ENCODE assay signal across 8 mouse cellular contexts in genomic region chr17:34795633-34796032, GRCm38 (mm10). TPM values are rescaled to one million over a fixed set of nuclear protein-coding genes. Genes with fewer than 3 reads are reported as not detected.
DNase-seq lines count a peak whose midpoint lies in the region; ATAC-seq and TF ChIP-seq lines count a peak whose summit lies in the region.
"Had no signal": no experiment of that assay in that cellular context is flagged by ENCODE, and none has a peak within 500 bp of the region (broad histone marks: within the 10 kb centered on the region; RNA-seq: fewer than 3 reads in every experiment).

No protein-coding gene starts in this region.

- no peaks in the 10 kb centered on the region for H3K79me2 ChIP-seq in MEL (ENCODE audit: control insufficient read depth, insufficient read depth, low read length, poor library complexity)

- H3K9me3 ChIP-seq in midbrain, embryonic 11.5 days (ENCODE audit: control insufficient read depth, low read length), result no peaks in the 10 kb centered on the region
- no peaks in the 10 kb centered on the region for H3K9me3 ChIP-seq in midbrain, embryonic 15.5 days
- H3K9me3 ChIP-seq in MEL (replicated peaks; ENCODE audit: insufficient read depth, low read length), result no peaks in the 10 kb centered on the region
- H3K9me3 ChIP-seq in limb, embryonic 10.5 days (replicated peaks), result peaks cover 2% of the 10 kb centered on the region; the same call in 1 of the 2 replicates
- H3K9me3 ChIP-seq: liver, embryonic 13.5 days had no signal

- WGBS in midbrain, embryonic 11.5 days, result 59% methylated on average over 9 of the region's 9 CpGs
- 67% methylated on average over 9 of the region's 9 CpGs for WGBS in midbrain, embryonic 15.5 days
- 59% methylated on average over 9 of the region's 9 CpGs for WGBS in limb, embryonic 10.5 days

- TF ChIP-seq RAD21 in MEL (IDR thresholded peaks at IDR 0.05; ENCODE audit: low read depth, low read length), result no peak

- no peaks in the 10 kb centered on the region for H3K36me3 ChIP-seq in midbrain, embryonic 11.5 days (ENCODE audit: control insufficient read depth, insufficient read depth, low read length)
- H3K36me3 ChIP-seq in midbrain, embryonic 15.5 days (replicated peaks), result no peaks in the 10 kb centered on the region
- H3K36me3 ChIP-seq in MEL (ENCODE audit: control insufficient read depth in 1 of 2, insufficient read depth in 2 of 2, low read length in 2 of 2), result no peaks in the 10 kb centered on the region
- H3K36me3 ChIP-seq in limb, embryonic 10.5 days, result no peaks in the 10 kb centered on the region
- no peaks in the 10 kb centered on the region for H3K36me3 ChIP-seq in splenic B cell, adult 2 months (ENCODE audit: control insufficient read depth, insufficient read depth, low read length, poor library complexity, severe bottlenecking)
- H3K36me3 ChIP-seq: liver, embryonic 13.5 days had no signal

- TF ChIP-seq POLR2A in MEL (IDR thresholded peaks at IDR 0.05; ENCODE audit: control insufficient read depth in 1 of 2, insufficient read depth in 1 of 2, low read depth in 1 of 2, low read length in 2 of 2, poor library complexity in 1 of 2), result no peak

- ATAC-seq in midbrain, embryonic 11.5 days (ENCODE audit: low FRiP score), result no peak
- no peak for ATAC-seq in midbrain, embryonic 15.5 days (replicated peaks)

- peak; percentile 21 to 40 (median 37); a peak in 4 of 6 replicates for TF ChIP-seq CTCF in MEL (IDR thresholded peaks at IDR 0.05 in 2 of 3, conservative IDR thresholded peaks at IDR 0.05 in 1 of 3; ENCODE audit: control insufficient read depth in 1 of 3, insufficient read depth in 1 of 3, low read depth in 2 of 3, low read length in 3 of 3, poor library complexity in 1 of 3, severe bottlenecking in 1 of 3)

- H3K27me3 ChIP-seq in midbrain, embryonic 11.5 days (ENCODE audit: control insufficient read depth, insufficient read depth, low read length), result no peaks in the 10 kb centered on the region
- no peaks in the 10 kb centered on the region for H3K27me3 ChIP-seq in midbrain, embryonic 15.5 days (replicated peaks)
- no peaks in the 10 kb centered on the region for H3K27me3 ChIP-seq in MEL (ENCODE audit: control insufficient read depth in 1 of 2, insufficient read depth in 2 of 2, low read length in 2 of 2)
- H3K27me3 ChIP-seq in limb, embryonic 10.5 days (ENCODE audit: low read depth, poor library complexity, severe bottlenecking), result no peaks in the 10 kb centered on the region
- no peaks in the 10 kb centered on the region for H3K27me3 ChIP-seq in splenic B cell, adult 2 months (ENCODE audit: control insufficient read depth, insufficient read depth, low read length, poor library complexity, severe bottlenecking)
- H3K27me3 ChIP-seq: liver, embryonic 13.5 days had no signal

- H3K4me3 ChIP-seq in midbrain, embryonic 11.5 days (ENCODE audit: low read depth, low read length), result no peak overlapping the region
- no peak overlapping the region for H3K4me3 ChIP-seq in midbrain, embryonic 15.5 days
- no peak overlapping the region for H3K4me3 ChIP-seq in MEL (ENCODE audit: control insufficient read depth in 1 of 2, insufficient read depth in 1 of 2, low read depth in 2 of 2, low read length in 2 of 2)
- no peak overlapping the region for H3K4me3 ChIP-seq in limb, embryonic 10.5 days
- H3K4me3 ChIP-seq: liver, embryonic 13.5 days had no signal

- no peak overlapping the region for H3K4me2 ChIP-seq in midbrain, embryonic 11.5 days
- no peak overlapping the region for H3K4me2 ChIP-seq in midbrain, embryonic 15.5 days
- H3K4me2 ChIP-seq: liver, embryonic 13.5 days had no signal

- no peak overlapping the region for H3K27ac ChIP-seq in midbrain, embryonic 11.5 days (ENCODE audit: low read depth, low read length)
- no peak overlapping the region for H3K27ac ChIP-seq in midbrain, embryonic 15.5 days
- H3K27ac ChIP-seq in MEL (ENCODE audit: control insufficient read depth, low read depth, low read length), result no peak overlapping the region
- no peak overlapping the region for H3K27ac ChIP-seq in limb, embryonic 10.5 days
- H3K27ac ChIP-seq: liver, embryonic 13.5 days had no signal

- H3K9ac ChIP-seq in midbrain, embryonic 11.5 days (ENCODE audit: low read length), result no peak overlapping the region
- H3K9ac ChIP-seq in midbrain, embryonic 15.5 days, result no peak overlapping the region
- no peak overlapping the region for H3K9ac ChIP-seq in MEL (ENCODE audit: control insufficient read depth, low read depth, low read length, poor library complexity, severe bottlenecking)
- H3K9ac ChIP-seq: liver, embryonic 13.5 days had no signal

- no peaks in the 10 kb centered on the region for H3K4me1 ChIP-seq in midbrain, embryonic 11.5 days (ENCODE audit: control insufficient read depth, insufficient read depth, low read length)
- H3K4me1 ChIP-seq in midbrain, embryonic 15.5 days, result no peaks in the 10 kb centered on the region
- no peaks in the 10 kb centered on the region for H3K4me1 ChIP-seq in MEL (ENCODE audit: control insufficient read depth in 1 of 2, insufficient read depth in 2 of 2, low read length in 2 of 2)
- no peaks in the 10 kb centered on the region for H3K4me1 ChIP-seq in limb, embryonic 10.5 days
- H3K4me1 ChIP-seq: liver, embryonic 13.5 days had no signal

- no peak for TF ChIP-seq EP300 in MEL (IDR thresholded peaks at IDR 0.05; ENCODE audit: low read depth in 1 of 2, low read length in 2 of 2)

- peak; percentile 87 for DNase-seq in midbrain, embryonic 11.5 days (ENCODE audit: low spot score, missing footprints)
- DNase-seq in MEL (ENCODE audit: low read depth, low spot score), result peak; percentile 5
- DNase-seq in adrenal gland, postnatal 14 days, result peak; percentile 86
- DNase-seq in embryo, embryonic 9.5 days (ENCODE audit: extremely low spot score), result peak; percentile 15
- peak; percentile 45 for DNase-seq in limb, embryonic 10.5 days (ENCODE audit: low spot score)
- DNase-seq in splenic B cell, adult 2 months (ENCODE audit: low read depth, low spot score), result peak; percentile 39
- DNase-seq: liver, embryonic 13.5 days had no signal

TF ChIP-seq in MEL, 35 proteins besides CTCF, POLR2A, EP300 and RAD21 (continues in another document):
- TF ChIP-seq MYC (IDR thresholded peaks at IDR 0.05; ENCODE audit: low read depth, low read length) (no peak), ETS1 (IDR thresholded peaks at IDR 0.05; ENCODE audit: low read depth, low read length) (no peak), USF2 (IDR thresholded peaks at IDR 0.05; ENCODE audit: borderline replicate concordance in 1 of 2, insufficient read depth in 1 of 2, low read depth in 1 of 2, low read length in 2 of 2) (no peak), ZKSCAN1 (IDR thresholded peaks at IDR 0.05; ENCODE audit: low read depth, low read length) (no peak), TBP (IDR thresholded peaks at IDR 0.05; ENCODE audit: low read depth, low read length) (no peak), MAFK (IDR thresholded peaks at IDR 0.05; ENCODE audit: borderline replicate concordance, low read depth, low read length) (no peak), KAT2A (conservative IDR thresholded peaks at IDR 0.05; ENCODE audit: low read depth, low read length) (no peak)

RNA-seq across cellular contexts. Expression of gene Cyp21a1, which starts 8.7 kb away (rescaled TPM):
- not detected in 2 replicates for polyA plus RNA-seq in midbrain, embryonic 11.5 days (2014; fragmentation: Nextera tagmentation; extraction: Ambion mirVana)
- polyA plus RNA-seq in midbrain, embryonic 15.5 days (2015; fragmentation: Nextera tagmentation; extraction: Ambion mirVana), result not detected in 2 replicates
- total RNA-seq in MEL (2012; rRNA removed), result not detected in 2 replicates
- polyA plus RNA-seq in MEL (2012; ENCODE audit: insufficient read depth in 1 of 2, insufficient read length in 2 of 2, low read depth in 1 of 2, low replicate concordance in 2 of 2, missing spikeins in 1 of 2), result not detected
- 3,653 and 3,825 TPM in 2 replicates for total RNA-seq in adrenal gland, postnatal 14 days (2021)
- not detected in 2 replicates for polyA plus RNA-seq in limb, embryonic 10.5 days (2016; fragmentation: Nextera tagmentation; extraction: Ambion mirVana)
- polyA plus RNA-seq: liver, embryonic 13.5 days had no signal

RNA-seq across cellular contexts. Expression of gene Stk19, which starts 41.1 kb away (rescaled TPM):
- 20.2 and 21.5 TPM in 2 replicates for polyA plus RNA-seq in midbrain, embryonic 11.5 days (2014; fragmentation: Nextera tagmentation; extraction: Ambion mirVana)
- 41.2 and 50.4 TPM in 2 replicates for polyA plus RNA-seq in midbrain, embryonic 15.5 days (2015; fragmentation: Nextera tagmentation; extraction: Ambion mirVana)
- 33.6 and 43.3 TPM in 2 replicates for total RNA-seq in MEL (2012; rRNA removed)
- polyA plus RNA-seq in MEL (2012; ENCODE audit: insufficient read depth in 1 of 2, insufficient read length in 2 of 2, low read depth in 1 of 2, low replicate concordance in 2 of 2, missing spikeins in 1 of 2), result 10 to 100 TPM in 1 of 2 experiments, not detected in 1; 56.5 TPM
- 38.0 and 38.6 TPM in 2 replicates for total RNA-seq in adrenal gland, postnatal 14 days (2021)
- polyA plus RNA-seq in limb, embryonic 10.5 days (2016; fragmentation: Nextera tagmentation; extraction: Ambion mirVana), result 23.3 and 28.6 TPM in 2 replicates

RNA-seq across cellular contexts. Expression of gene Dxo, which starts 41.2 kb away (rescaled TPM):
- 60.7 and 64.8 TPM in 2 replicates for polyA plus RNA-seq in midbrain, embryonic 11.5 days (2014; fragmentation: Nextera tagmentation; extraction: Ambion mirVana)
- polyA plus RNA-seq in midbrain, embryonic 15.5 days (2015; fragmentation: Nextera tagmentation; extraction: Ambion mirVana), result 75.0 and 79.1 TPM in 2 replicates
- total RNA-seq in MEL (2012; rRNA removed), result 15.2 and 18.0 TPM in 2 replicates
- polyA plus RNA-seq in MEL (2012; ENCODE audit: insufficient read depth in 1 of 2, insufficient read length in 2 of 2, low read depth in 1 of 2, low replicate concordance in 2 of 2, missing spikeins in 1 of 2), result 10 to 100 TPM in 1 of 2 experiments, not detected in 1; 39.7 TPM
- 65.0 and 65.5 TPM in 2 replicates for total RNA-seq in adrenal gland, postnatal 14 days (2021)
- polyA plus RNA-seq in limb, embryonic 10.5 days (2016; fragmentation: Nextera tagmentation; extraction: Ambion mirVana), result 77.5 and 83.5 TPM in 2 replicates

RNA-seq across cellular contexts. Expression of gene C4b, which starts 52.0 kb away (rescaled TPM):
- polyA plus RNA-seq in midbrain, embryonic 11.5 days (2014; fragmentation: Nextera tagmentation; extraction: Ambion mirVana), result not detected in 2 replicates
- 0.22 TPM in 2 replicates for polyA plus RNA-seq in midbrain, embryonic 15.5 days (2015; fragmentation: Nextera tagmentation; extraction: Ambion mirVana)
- 0.08 TPM in 1 of 2 replicates, not detected in the other for total RNA-seq in MEL (2012; rRNA removed)
- under 1 TPM in 1 of 2 experiments, not detected in 1; 0.24 TPM for polyA plus RNA-seq in MEL (2012; ENCODE audit: insufficient read depth in 1 of 2, insufficient read length in 2 of 2, low read depth in 1 of 2, low replicate concordance in 2 of 2, missing spikeins in 1 of 2)
- total RNA-seq in adrenal gland, postnatal 14 days (2021), result 110 and 152 TPM in 2 replicates
- not detected in 2 replicates for polyA plus RNA-seq in limb, embryonic 10.5 days (2016; fragmentation: Nextera tagmentation; extraction: Ambion mirVana)

RNA-seq across cellular contexts. Expression of gene Skiv2l, which starts 54.4 kb away (rescaled TPM):
- 30.7 and 36.2 TPM in 2 replicates for polyA plus RNA-seq in midbrain, embryonic 11.5 days (2014; fragmentation: Nextera tagmentation; extraction: Ambion mirVana)
- polyA plus RNA-seq in midbrain, embryonic 15.5 days (2015; fragmentation: Nextera tagmentation; extraction: Ambion mirVana), result 67.4 and 73.8 TPM in 2 replicates
- total RNA-seq in MEL (2012; rRNA removed), result 29.6 and 34.9 TPM in 2 replicates
- 10 to 100 TPM in 1 of 2 experiments, not detected in 1; 47.0 TPM for polyA plus RNA-seq in MEL (2012; ENCODE audit: insufficient read depth in 1 of 2, insufficient read length in 2 of 2, low read depth in 1 of 2, low replicate concordance in 2 of 2, missing spikeins in 1 of 2)
- total RNA-seq in adrenal gland, postnatal 14 days (2021), result 55.0 and 60.0 TPM in 2 replicates
- 57.5 and 65.0 TPM in 2 replicates for polyA plus RNA-seq in limb, embryonic 10.5 days (2016; fragmentation: Nextera tagmentation; extraction: Ambion mirVana)

Comparison
In these comparisons a context has a peak if more than half of its experiments do, and no peak if none do; other contexts are left out.
1. DNase-seq: peak in every context shown above with its lines; median percentile 87 in midbrain, embryonic 11.5 days; 86 in adrenal gland, postnatal 14 days; 45 in limb, embryonic 10.5 days; 39 in splenic B cell, adult 2 months; 15 in embryo, embryonic 9.5 days; 5 in MEL.